Mouse (Mus musculus) granulocyte monocyte progenitor cell, adult 5-6 weeks (primary cell): Measurements from ENCODE around the gene Spata2. TPM values are rescaled to one million over a fixed set of nuclear protein-coding genes. Genes with fewer than 3 reads are reported as not detected.

Experiments used
- ATAC-seq: replicated peaks from 2 replicates; pipeline ENCODE4 v1.8.0; 2016; ENCODE audit warnings: mild to moderate bottlenecking, moderate TSS enrichment, inconsistent platforms; ENCODE audit not compliant: poor library complexity, severe bottlenecking
- total RNA-seq, 2 experiments: library from RNA; stranded (forward) in 1 of 2; stranded (reverse) in 1 of 2; fragments of 200-712, 200-1000 nt in 1 of 2; fragments of >200 nt in 1 of 2; fragmentation: Nextera tagmentation in 1 of 2; gene quantifications; 2 replicates each; pipeline ENCODE4 v1.2.3; 2014 to 2017

Gene Spata2
- total RNA-seq, 2 experiments from 2014 or later, result 7.4 to 11.5 TPM

- ATAC-seq, result no peak
Observed at GRCm38 (mm10) chr2:167512365-167512764, 19.7 kb upstream of the Spata2 start.

GRCm38 (mm10) chr2:167510485-167510884 lies 17.8 kb upstream of the Spata2 start:
- 0 out of 2 replicates have a peak, but pooled peaks have one; percentile 23 for ATAC-seq

- no peak for ATAC-seq
Observed at GRCm38 (mm10) chr2:167508569-167508968, 15.9 kb upstream of the Spata2 start.

- ATAC-seq, result no peak
Observed at GRCm38 (mm10) chr2:167507719-167508385, 15.2 kb upstream of the Spata2 start.

- ATAC-seq, result no peak
Observed at GRCm38 (mm10) chr2:167506546-167507260, 14.0 kb upstream of the Spata2 start.

- peak; percentile 52 for ATAC-seq
Observed at GRCm38 (mm10) chr2:167505127-167505526, 12.4 kb upstream of the Spata2 start.

DNA sequence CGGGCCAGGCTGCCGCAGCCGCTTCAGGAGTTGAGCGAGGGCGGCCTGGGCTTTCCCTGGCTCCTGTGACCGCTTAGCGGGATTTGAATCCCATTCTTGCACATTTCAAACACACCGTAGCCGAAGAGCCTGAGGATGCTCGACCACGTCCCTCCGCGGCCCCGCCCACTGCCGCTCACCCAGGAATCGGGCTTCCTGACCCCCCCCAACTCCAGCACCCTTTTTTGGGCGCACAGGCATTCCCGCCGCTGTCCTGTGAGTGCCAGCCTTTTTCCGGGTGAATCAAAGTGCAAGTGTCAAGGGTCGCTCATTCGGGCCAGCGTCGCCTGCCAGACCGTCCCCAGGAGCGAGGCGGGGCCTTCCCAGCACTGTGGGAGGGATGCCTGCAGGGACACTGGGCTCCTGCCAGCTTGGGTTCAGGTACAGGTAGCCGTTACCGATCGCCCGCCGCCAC lies 11.2 kb upstream of the Spata2 start:
- no peak for ATAC-seq

GRCm38 (mm10) chr2:167503253-167503895 lies 10.7 kb upstream of the Spata2 start:
- ATAC-seq, result peak; percentile 83

DNA sequence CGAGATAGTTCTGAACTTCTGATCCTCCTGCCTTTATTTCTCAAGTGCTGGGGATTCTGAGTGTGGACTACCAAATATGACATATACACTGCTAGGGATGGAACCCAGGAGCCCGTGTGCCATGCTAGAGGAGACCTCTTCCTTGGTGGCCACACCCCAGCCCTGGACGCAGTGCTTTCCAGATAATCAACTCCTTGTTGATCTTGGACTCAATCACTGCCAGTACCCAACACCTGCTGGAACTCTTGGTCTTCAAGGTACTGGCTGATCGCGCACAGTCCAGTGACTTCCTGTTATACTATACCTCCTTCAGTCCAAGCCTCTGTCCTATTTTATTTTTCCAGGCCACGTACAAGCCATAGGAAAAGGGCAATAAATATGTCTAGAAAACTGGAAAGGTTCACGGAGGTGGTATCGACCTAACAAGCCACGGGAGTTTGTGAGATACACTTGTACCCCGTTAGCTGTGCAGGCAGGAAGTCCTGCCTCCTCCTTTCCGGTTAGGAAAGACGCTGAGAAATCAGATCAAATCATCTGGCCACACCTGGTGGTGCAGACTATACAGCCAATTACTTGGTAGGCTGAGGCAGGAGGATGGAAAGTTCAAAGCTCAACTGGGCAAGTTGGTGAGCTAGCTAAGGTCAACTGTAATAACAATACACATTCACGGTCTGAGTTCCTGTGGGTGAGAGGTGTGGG lies 10.0 kb upstream of the Spata2 start:
- ATAC-seq, result peak; percentile 28

DNA sequence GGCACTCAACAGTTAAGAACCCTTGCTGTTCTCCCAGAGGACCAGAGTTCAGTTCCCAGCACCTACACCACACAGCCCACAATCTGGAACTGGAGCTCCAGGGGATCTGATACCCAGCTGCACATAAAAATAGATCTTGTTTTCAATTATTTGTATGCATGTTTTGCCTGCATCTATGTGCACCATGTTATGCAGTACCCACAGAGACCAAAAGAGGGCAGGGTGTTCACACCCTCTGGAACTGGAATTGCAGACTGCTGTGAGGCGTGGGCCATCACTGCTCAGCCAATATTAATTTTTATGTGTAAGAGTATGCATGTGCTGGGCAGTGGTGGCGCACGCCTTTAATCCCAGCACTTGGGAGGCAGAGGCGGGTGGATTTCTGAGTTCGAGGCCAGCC lies 4.6 kb upstream of the Spata2 start:
- ATAC-seq, result peak; percentile 48

GRCm38 (mm10) chr2:167496437-167496836 lies 3.8 kb upstream of the Spata2 start:
- ATAC-seq, result peak; percentile 10; the same call in 1 of the 2 replicates

DNA sequence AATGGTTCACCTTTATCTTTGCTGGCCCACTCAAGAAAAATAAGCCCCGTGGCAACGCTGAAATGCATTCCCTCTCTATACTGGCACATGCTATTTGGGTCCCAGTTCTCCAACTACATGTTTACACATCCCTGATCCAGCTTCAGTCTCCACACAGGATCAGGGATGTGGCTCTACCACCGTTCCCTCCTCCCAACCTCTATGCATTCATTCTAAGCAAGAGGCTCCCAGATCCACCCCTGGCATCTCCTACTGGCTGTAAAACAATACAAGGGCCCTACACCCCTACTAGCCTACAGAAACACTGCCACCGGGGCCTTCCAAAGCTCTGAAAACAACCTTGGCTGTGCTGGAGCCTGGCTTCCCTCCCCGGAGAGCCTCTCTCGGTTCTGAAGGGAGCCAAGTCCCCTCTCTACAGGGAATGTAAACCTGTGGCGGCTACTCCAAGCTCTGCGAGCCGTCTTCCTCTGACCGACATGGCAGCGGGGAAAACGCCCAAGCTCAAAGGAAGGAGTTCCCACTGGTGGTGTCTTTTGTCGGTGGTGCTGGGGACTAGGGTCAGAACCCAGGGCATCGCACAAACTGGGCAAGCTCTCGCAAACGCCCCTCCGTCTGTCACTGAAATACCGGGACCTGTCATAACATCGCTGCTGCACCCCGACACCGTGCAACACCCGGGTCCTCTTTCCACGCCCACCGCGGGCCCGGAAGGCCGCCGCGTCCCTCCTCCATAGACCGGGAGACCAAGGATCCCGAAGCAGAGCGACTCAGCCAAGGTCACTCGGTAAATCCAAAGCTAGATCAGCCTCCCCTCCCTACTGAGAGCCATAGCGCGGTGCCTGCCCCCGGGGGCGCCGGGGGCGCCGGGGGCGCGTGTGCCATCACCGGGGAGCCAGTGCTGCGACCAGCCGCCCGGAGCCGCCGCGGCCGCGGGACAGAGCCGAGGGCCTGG lies 654 bp downstream of the Spata2 start, which contains the start of gene Rnf114:
TSS of gene Rnf114 (plus strand) at position 889 of the 952 bp plus-strand sequence.
- ATAC-seq, result peak; percentile 40

DNA sequence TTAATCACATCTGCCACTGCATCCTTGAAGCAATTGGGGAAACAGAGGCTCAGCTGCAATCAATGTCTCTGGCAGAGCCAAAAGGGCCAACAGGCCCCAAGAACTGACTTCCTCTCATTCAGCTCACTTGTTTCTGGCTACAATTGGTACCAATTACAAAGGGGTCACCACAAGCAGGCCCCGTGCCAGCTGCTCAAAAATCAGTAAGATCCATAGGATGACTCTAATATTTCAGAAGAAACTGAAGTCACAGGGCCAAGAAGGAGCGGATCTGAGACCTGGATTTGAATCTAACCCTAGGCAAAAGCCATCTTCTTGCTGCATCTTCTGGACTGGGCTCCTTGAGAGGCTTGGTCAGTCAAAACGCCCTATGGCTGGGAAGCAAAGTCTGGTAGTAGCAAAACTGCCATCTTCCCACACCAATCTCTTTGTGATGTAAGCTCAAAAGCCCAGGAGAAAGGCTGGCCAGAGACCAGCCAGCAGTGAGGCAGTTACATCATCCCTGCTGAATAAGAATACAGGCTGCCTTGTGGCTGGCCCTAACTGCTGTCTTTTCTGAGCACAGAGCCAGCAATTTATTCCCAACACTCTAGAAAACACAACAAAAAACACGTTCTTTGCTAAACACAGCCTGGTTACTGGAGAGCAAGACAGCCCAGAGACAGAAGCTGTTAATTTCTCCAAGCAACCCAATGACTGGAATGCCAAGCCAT lies 1.7 kb downstream of the Spata2 start:
- ATAC-seq, result no peak

DNA sequence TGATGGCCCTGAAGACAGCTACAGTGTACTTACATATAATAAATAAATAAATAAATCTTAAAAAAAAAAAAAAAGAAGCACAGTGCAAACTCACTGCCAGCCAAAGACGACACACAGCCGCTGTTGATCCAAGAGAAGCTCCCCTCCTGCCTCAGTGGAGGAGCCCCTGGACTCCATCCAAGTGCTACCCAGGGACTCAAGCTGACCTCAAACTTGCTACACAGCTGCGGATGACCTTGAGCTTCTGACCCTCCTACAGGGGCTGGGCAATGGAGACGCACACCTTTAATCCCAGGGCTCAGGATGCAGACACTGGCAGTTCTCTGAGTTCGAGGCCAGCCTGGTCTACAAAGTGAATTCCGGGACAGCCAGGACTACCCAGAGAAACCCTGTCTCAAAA lies 4.7 kb downstream of the Spata2 start:
- ATAC-seq, result no peak

DNA sequence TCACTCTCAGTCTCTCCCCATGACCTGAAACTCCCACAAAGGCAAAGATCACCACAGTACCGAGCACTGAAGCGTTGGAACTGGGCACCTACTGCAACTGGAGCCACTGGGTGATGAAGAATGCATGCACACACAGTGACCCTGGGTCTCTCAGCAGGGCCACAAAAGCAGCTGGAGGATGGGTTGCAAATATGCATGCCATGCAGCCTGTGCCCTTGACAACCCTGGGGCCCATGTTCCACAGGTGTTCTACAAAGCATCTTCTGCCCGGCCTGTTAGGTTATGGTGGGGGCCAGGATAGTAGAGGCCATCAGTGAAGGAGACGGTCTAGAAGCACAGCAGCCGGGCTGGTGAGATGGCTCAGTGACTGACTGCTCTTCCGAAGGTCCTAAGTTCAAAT lies 5.1 kb downstream of the Spata2 start:
- ATAC-seq, result no peak

DNA sequence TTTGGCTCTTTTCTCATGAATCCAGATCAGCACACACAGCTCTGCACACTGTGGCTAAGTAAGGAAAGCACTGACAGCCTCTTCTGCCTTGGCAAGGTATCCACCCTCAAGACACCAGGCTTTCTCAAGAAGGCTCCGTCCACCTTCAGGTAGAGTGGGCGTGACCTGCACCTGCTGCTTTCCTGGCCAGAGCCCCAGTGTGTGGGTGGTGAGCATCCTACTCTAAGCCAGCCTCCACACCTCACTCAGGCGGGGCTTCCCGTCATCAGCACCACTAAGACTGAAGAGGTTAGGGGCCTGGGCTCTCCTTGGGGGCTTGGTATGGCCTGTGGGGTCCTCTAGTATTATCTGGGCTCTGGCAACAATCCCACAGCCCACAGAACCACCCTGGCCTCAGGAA lies 6.1 kb downstream of the Spata2 start:
- ATAC-seq, result no peak

- ATAC-seq, result no peak
Observed at GRCm38 (mm10) chr2:167485501-167486377, 6.9 kb downstream of the Spata2 start.

- no peak for ATAC-seq
Observed at GRCm38 (mm10) chr2:167484932-167485331, 7.8 kb downstream of the Spata2 start.
